Mouse (Mus musculus) activated CD4-positive, CD25-positive, alpha-beta regulatory T cell, adult 4 months (primary cell): Measurements from ENCODE around the gene Triap1. TPM values are rescaled to one million over a fixed set of nuclear protein-coding genes. Genes with fewer than 3 reads are reported as not detected.

Source experiments
- polyA plus RNA-seq, 2 experiments: library from polyadenylated mRNA; unstranded; fragments of 100-300 nt; shearing (Covaris generic); gene quantifications; one replicate each; pipeline ENCODE4 v1.2.1; 2017

Triap1 gene
- polyA plus RNA-seq, 2 experiments from 2014 or later: 42.3 to 45.6 TPM

Other genes starting within 250 kb of the Triap1 start
- gene Gm10401, start 242.9 kb upstream of the Triap1 start, polyA plus RNA-seq: 10 to 100 TPM; 11.7 to 19.1 TPM
- gene Acads, start 221.9 kb upstream of the Triap1 start, polyA plus RNA-seq: 10 to 100 TPM; 14.7 to 24.1 TPM
- 10 to 100 TPM; 18.3 to 19.0 TPM for gene Unc119b, start 206.2 kb upstream of the Triap1 start, polyA plus RNA-seq
- gene Mlec, start 183.0 kb upstream of the Triap1 start, polyA plus RNA-seq: 10 to 100 TPM; 26.8 to 37.1 TPM
- under 1 TPM in 1 of 2 experiments, not detected in 1; 0.54 TPM for gene Cabp1, start 146.8 kb upstream of the Triap1 start, polyA plus RNA-seq
- 100 to 1,000 TPM; 122 to 135 TPM for gene Pop5, start 105.4 kb upstream of the Triap1 start, polyA plus RNA-seq
- 10 to 100 TPM; 30.8 to 33.1 TPM for gene Rnf10, start 68.3 kb upstream of the Triap1 start, polyA plus RNA-seq
- 10 to 100 TPM; 27.2 to 34.4 TPM for gene Coq5, start 61.6 kb upstream of the Triap1 start, polyA plus RNA-seq
- gene Dynll1, start 40.2 kb upstream of the Triap1 start, polyA plus RNA-seq: 100 to 1,000 TPM; 459 to 496 TPM
- gene Srsf9, start 14.0 kb upstream of the Triap1 start, polyA plus RNA-seq: 10 to 100 TPM; 17.9 to 23.8 TPM
- gene Gatc, start within 50 bp of the Triap1 start, polyA plus RNA-seq: 10 to 100 TPM; 11.3 to 12.0 TPM
- gene Cox6a1, start 7.8 kb downstream of the Triap1 start, polyA plus RNA-seq: 100 to 1,000 TPM; 589 to 624 TPM
- gene Msi1, start 88.4 kb downstream of the Triap1 start, polyA plus RNA-seq: not detected
- gene Pla2g1b, start 125.0 kb downstream of the Triap1 start, polyA plus RNA-seq: not detected
- gene Sirt4, start 143.5 kb downstream of the Triap1 start, polyA plus RNA-seq: 10 to 100 TPM; 10.4 to 14.9 TPM
- gene Pxn, start 165.5 kb downstream of the Triap1 start, polyA plus RNA-seq: 10 to 100 TPM; 14.5 to 21.0 TPM
- gene Rplp0, start 218.2 kb downstream of the Triap1 start, polyA plus RNA-seq: 1,000 to 10,000 TPM; 4,414 to 4,537 TPM
- gene Gcn1l1, start 224.0 kb downstream of the Triap1 start, polyA plus RNA-seq: 10 to 100 TPM; 22.2 to 30.6 TPM